Mouse (Mus musculus): ENCODE measurements around the gene Ctsc.
A peak's percentile ranks its signal among the peaks of the same experiment; 100 is the strongest.
"Not testable (repeated sequence)": the region's sequence is repeated elsewhere in the genome, so short reads cannot be mapped to it uniquely, and the experiment has no call there.

The Ctsc gene

DNA sequence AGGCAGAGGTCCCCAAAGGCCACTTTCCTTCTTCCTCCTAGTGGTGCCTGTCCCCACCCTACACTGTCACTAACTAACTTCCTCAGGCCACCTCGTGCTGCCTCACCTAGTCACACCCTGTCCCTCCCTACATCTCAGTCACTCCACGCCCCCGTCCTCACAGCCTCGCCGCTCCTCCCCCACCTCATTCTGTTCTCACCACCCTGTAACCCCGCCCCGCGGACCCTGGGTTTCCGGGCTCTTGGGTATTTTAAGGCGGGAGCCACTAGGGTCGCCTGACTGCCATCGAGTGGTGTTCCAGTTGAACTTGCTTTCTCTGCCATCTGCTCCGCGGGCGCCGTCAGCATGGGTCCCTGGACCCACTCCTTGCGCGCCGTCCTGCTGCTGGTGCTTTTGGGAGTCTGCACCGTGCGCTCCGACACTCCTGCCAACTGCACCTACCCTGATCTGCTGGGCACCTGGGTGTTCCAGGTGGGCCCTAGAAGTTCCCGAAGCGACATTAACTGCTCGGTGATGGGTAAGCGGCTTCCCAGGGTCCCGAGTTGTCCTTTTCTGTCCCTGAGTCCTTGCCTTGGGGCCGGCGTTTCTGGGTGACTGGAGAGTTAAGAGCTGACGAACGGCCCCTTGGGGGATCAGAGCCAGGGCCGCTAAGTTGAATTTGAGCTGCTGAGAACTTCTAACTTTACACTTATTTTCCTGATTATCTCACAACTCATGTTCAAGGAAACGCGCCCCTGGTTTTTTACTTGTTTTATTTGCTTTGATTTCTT lies at the start of gene Ctsc:
Ctsc (plus strand) TSS at position 228 of the 770 bp plus-strand sequence.
- peak; percentile 72 to 74 for DNase-seq

GRCm38 (mm10) chr7:88229051-88229450 lies 48.8 kb upstream of the Ctsc start:
- DNase-seq, result no peak

GRCm38 (mm10) chr7:88230121-88230520 lies 47.8 kb upstream of the Ctsc start:
- DNase-seq, result no peak

DNA sequence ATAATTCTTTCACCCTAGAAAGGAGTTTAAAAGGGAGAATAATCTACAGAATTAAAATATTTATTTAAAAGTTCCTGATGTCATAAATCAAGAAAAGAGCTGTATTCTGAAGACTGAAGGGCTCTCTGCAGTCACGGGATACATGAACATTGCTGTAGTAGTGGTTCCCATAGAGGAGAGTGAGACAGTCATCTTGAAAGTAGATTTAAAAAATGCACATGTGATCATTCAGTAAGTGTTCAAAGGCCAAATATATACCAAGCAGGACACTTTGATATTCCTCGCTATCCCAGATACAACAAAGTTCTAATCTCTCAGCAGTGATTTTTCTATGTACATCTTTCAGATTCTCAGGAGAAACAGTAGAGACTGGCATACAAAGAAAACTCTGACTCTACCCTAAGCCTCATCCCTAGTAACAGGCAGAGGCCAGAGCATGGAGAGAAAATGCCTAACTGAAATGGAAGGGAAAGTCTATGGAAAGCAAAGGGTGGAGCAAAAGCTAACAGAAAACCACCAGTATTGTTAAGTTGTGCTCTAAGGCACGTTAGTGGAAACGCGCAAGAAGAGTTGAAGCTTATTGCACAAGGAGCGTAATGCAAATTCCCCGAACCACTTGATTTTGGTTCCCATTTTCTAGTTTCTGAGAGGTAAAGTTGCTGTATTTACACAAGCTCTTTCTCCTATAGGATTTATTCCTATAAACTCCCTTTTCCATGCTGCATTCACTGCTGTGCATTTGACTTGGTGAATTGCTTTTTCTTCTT lies 46.9 kb upstream of the Ctsc start:
- no peak for DNase-seq

- no peak for DNase-seq
Observed at GRCm38 (mm10) chr7:88243059-88243458, 34.8 kb upstream of the Ctsc start.

DNA sequence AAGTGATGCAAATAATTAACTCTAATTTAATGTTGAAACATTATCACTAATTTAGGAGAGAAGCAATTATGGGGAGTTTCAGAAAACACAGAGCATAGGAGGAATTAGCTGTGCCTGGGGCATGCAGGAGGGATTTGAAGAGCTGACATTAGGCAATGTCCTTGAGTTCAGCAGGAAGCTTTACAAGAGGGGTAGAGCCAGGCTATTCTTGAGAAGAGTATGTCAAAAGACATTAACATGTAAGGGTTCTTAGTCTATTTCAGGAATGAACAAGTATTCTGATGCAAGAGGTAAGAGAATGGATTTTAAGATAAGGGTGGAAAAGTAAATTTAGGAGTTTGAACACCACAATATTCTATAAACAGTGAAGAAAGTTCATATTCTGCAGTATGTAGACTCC lies 33.4 kb upstream of the Ctsc start:
- DNase-seq, result no peak

GRCm38 (mm10) chr7:88250380-88250779 lies 27.5 kb upstream of the Ctsc start:
- not testable (repeated sequence) for DNase-seq

- no peak for DNase-seq
Observed at GRCm38 (mm10) chr7:88251535-88251934, 26.4 kb upstream of the Ctsc start.

DNA sequence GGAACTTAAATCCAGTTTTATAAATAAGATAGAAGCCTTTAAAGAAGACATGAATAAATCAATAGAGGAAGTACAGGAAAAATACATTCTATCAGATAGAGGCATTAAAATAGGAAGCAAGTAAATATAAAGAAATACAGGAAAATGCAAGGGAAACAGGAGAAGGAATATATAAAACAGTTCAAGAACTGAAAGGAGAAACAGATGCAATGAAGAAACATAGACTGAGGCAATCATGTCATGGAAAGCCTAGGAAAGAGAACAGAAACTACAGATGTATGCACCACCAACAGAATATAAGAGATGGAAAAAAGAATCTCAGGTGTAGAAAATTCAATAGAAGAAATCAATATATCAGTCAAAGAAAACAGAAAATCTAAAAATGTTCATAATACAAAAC lies 25.8 kb upstream of the Ctsc start:
- DNase-seq, result no peak

- DNase-seq, result no peak
Observed at GRCm38 (mm10) chr7:88254884-88255283, 23.0 kb upstream of the Ctsc start.

DNA sequence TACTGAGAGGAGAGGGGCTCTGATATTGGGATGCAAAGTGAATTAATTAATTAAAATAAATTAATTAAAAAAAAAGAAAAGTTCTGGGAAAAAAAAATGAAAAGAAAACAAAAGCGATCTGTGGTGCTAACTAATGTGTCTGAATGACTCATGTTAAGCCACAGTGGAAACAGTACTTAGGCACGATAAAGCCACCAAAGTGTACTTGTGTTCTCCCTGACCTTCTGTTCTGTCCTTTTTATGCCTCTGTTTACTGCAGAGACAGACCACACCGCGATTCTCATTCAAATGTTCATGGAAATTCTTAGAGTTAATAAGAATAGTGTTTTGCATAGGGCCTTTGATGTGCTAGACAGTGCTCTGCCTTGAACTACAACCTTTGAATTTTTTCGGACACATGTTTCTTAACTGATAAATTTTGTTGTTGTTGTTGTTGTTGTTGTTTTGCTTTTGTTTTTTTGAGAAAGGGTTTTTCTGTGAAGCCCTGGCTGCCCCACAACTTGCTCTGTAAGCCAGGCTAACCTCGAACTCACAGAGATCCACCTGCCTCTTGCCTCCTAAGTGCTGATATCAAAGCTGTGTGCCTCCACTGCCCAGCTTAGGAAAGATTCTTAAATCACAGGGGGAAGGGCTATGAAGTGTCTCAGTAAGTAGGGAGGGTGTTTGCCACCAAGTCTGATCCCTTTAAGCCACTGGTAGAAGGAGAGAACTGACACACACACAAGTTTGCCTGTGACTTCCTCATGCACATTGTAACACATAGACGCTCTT lies 18.5 kb upstream of the Ctsc start:
- DNase-seq, result no peak

GRCm38 (mm10) chr7:88261799-88262198 lies 16.1 kb upstream of the Ctsc start:
- DNase-seq, result no peak

DNA sequence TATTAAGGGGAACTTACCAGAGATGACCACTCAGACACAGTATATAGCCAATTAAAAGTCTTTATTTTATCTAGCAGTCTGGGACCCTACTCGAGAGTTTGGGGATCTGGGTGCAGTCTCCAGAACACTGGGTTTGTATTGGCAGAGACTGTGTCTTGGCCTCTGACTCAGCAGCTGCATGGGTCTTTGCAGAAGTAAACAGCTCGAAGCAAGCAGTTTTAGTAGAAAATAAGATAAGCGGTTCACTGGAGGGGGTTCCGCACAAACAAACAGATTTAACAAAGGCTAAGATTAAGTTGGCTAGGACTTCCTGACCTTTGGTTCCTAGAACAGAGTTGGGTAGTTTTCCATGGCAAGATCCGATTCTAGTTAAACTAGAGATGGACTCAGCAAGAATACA lies 13.0 kb upstream of the Ctsc start:
- DNase-seq, result no peak

DNA sequence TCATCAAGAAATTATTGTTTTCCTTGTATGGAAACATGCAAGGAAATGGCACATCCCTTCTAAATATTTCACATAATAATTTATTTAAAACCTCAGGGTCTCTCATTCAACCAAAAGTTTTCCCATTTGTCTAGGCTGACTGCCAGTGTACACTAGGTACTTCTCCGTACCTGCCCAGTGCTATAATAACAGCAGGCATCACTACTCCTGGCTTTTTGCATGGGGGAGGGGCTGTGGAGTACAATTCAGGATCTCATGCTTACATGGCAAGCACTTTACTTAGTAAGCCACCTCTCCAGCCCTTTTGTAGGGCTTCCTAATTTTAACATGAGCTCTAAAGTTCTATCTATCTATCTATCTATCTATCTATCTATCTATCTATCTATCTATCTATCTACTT lies 8.0 kb upstream of the Ctsc start:
- no peak for DNase-seq

- no peak for DNase-seq
Observed at GRCm38 (mm10) chr7:88271531-88271930, 6.4 kb upstream of the Ctsc start.

DNA sequence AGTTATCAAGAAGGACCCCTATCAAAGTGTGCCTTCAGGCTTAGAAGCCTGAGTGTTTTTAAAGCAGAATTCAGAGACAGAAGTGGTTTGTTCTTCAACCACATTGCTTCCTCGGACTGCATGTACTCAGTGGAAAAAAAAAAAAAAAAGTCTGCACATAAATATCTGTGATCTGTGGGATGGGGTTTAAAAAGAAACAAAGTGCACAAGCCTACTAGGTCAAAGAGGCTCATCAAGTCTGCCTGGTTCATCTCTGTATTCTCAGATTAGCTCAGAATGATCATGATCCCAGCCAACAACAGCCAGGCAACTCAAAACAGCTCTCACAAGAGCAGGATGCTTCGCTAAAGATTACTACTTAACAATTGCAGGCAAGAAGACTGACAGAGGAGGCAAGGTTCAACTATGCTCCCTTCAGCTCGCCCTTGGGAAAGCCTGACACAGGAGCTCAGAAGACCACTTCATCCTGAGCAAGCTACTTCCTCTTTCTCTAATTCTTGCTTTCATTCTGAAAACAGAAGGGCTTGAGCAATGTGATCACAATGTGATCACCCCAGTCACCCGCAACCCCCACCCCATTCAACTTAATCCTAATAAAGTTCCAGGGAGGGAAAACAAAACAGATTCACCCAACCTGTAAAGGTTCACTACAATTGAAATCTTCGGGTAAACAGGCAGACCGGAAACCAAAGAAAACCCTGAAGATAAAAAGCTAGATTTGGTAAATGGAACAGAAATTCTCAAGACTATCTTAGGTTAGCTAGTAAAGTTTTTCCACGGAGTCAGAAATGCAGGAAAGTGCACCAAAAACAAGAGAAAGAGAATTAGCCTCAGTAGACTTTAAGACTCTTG lies 745 bp upstream of the Ctsc start:
- no peak for DNase-seq

DNA sequence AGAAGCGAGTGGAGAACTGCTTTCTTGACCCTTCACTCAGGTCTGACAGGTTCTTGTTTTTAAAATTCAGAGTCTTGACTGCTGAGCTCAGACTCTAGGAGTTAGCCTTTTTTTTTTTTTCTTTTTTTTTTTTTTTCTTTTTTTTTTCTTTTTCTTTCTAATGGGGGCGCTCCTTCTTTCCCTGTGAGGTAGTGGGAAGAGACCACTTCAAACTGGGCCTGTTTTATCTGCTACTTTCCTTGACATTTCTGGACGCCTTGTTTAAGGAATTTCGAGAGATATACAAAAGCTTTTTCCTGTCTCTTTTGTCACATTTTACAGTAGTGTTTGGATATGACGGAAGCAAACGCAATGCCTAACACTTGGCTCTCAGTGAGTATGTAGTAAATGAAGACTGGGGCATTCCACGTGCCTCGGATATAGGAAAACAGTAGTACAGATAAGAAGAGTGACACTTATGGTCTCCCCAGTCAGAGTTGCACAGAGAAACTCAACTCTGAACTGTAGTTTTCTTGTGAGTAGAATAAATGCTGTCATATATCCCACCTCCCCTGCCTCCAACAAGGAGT lies 827 bp downstream of the Ctsc start:
- no peak for DNase-seq

DNA sequence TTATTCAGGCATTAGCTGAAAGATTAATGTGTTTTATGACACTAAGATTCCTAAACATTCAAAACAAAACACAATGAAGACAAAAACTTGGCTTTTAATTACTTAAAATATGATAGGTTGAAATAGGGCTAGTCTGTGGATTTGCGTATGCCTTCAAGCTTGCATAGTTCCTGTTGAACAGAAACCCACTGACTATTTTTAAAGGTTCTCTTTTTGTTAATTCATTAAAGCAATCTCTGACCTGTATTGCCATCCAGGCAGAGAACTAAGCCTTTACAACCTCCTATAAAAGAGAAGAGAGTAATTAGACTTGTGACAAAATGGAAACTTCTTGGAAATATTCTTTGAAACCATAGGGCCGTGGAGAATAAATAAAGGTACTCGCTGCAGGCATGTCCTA lies 7.4 kb downstream of the Ctsc start:
- no peak for DNase-seq

DNA sequence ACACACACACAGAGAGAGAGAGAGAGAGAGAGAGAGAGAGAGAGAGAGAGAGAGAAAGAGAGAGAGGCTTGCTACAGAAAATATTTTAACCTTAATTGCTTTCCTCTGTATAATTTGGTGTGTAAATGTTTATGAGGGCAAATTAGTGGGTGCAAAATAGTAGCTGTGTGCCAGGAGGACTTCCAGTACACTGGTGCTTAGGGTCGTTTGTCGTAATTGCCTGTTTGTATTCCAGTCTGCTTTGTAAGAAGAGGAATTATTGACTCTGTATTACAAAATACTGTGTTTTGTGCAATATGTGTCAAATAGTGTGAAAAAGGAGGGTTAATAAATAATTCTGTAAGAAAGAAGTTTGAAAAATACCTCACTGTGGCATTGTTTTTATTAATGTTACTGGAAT lies 13.2 kb downstream of the Ctsc start:
- DNase-seq, result no peak

- no peak for DNase-seq
Observed at GRCm38 (mm10) chr7:88292044-88292443, 14.2 kb downstream of the Ctsc start.

- no peak for DNase-seq
Observed at GRCm38 (mm10) chr7:88293907-88294306, 16.0 kb downstream of the Ctsc start.

DNA sequence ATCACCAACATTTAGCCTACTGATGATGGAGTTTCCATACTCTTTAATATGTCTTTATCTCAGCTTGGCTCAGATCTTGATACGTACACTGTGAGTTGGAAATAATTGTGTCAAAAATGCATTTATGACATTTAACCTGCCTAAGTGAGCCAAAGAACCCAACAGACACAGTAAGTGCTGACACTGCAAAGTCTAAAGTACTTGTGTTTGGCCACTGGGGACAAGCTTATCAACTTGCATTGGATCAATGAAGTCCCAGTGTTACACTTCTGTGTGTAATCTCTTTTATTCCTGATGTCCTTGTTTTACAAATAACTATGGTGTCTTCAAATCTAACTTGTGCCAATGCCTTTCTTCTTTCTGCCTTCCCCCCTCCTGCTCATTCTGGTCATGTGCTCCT lies 18.1 kb downstream of the Ctsc start:
- DNase-seq, result no peak
